ENCODE assay signal across 9 mouse cellular contexts in genomic region chr11:95001058-95001457, GRCm38 (mm10). TPM values are rescaled to one million over a fixed set of nuclear protein-coding genes. Genes with fewer than 3 reads are reported as not detected.
A peak's percentile ranks its signal among the peaks of the same experiment; 100 is the strongest.
DNase-seq lines count a peak whose midpoint lies in the region; ATAC-seq and TF ChIP-seq lines count a peak whose summit lies in the region.
"Had no signal": no experiment of that assay in that cellular context is flagged by ENCODE, and none has a peak within 500 bp of the region (broad histone marks: within the 10 kb centered on the region; RNA-seq: fewer than 3 reads in every experiment).

No protein-coding gene starts in this region.

- peak; percentile 5; the same call in 1 of the 2 replicates for TF ChIP-seq CTCF in olfactory bulb, adult 2 months (IDR thresholded peaks at IDR 0.05; ENCODE audit: insufficient read depth, low read depth, low read length)

- no peaks in the 10 kb centered on the region for H3K9me3 ChIP-seq in embryonic facial prominence, embryonic 14.5 days (ENCODE audit: control insufficient read depth, low read length)
- H3K9me3 ChIP-seq in heart, embryonic 14.5 days (ENCODE audit: control insufficient read depth, low read length) = no peaks in the 10 kb centered on the region
- no peaks in the 10 kb centered on the region for H3K9me3 ChIP-seq in lung, embryonic 16.5 days (ENCODE audit: control insufficient read depth, low read length)

- H3K9ac ChIP-seq in embryonic facial prominence, embryonic 14.5 days (ENCODE audit: low read depth, low read length) = no peak overlapping the region
- no peak overlapping the region for H3K9ac ChIP-seq in heart, embryonic 14.5 days (ENCODE audit: low read length)
- H3K9ac ChIP-seq in lung, embryonic 16.5 days (ENCODE audit: low read length) = no peak overlapping the region

- WGBS in embryonic facial prominence, embryonic 14.5 days = 4% methylated on average over 8 of the region's 8 CpGs
- WGBS in heart, embryonic 14.5 days = 3% methylated on average over 8 of the region's 8 CpGs
- WGBS in lung, embryonic 16.5 days = 1% methylated on average over 8 of the region's 8 CpGs
- 3% methylated on average over 8 of the region's 8 CpGs for WGBS in olfactory bulb, adult 2 months

- H3K27ac ChIP-seq in embryonic facial prominence, embryonic 14.5 days (replicated peaks; ENCODE audit: low read depth, low read length) = 0 out of 2 replicates have a peak overlapping the region, but pooled peaks have one; percentile 16
- H3K27ac ChIP-seq in heart, embryonic 14.5 days (replicated peaks in 1 of 2; ENCODE audit: control insufficient read depth in 1 of 2, insufficient read depth in 1 of 2, low read depth in 2 of 2, low read length in 2 of 2) = peak overlapping the region; percentile 6 to 7; a peak in 1 of 4 replicates
- H3K27ac ChIP-seq in lung, embryonic 16.5 days (ENCODE audit: low read length) = peak overlapping the region; percentile 40
- H3K27ac ChIP-seq in olfactory bulb, adult 2 months (ENCODE audit: insufficient read depth, low read depth, low read length) = 0 out of 2 replicates have a peak overlapping the region, but pooled peaks have one; percentile 1

- peaks cover 97% of the 10 kb centered on the region for H3K36me3 ChIP-seq in embryonic facial prominence, embryonic 14.5 days (ENCODE audit: control insufficient read depth, insufficient read depth, low read length)
- peaks cover 96% of the 10 kb centered on the region for H3K36me3 ChIP-seq in heart, embryonic 14.5 days (ENCODE audit: control insufficient read depth, insufficient read depth, low read length)
- peaks cover 42% of the 10 kb centered on the region for H3K36me3 ChIP-seq in lung, embryonic 16.5 days (ENCODE audit: control insufficient read depth, insufficient read depth, low read length)

- peak; percentile 86 for DNase-seq in ES-CJ7 (ENCODE audit: low read depth, low spot score)
- peak; percentile 81 to 83 for DNase-seq in adrenal gland, postnatal 36 days
- peak; percentile 85 for DNase-seq in embryonic facial prominence, embryonic 14.5 days (ENCODE audit: low spot score)
- peak; percentile 84 for DNase-seq in kidney, postnatal 10 days
- DNase-seq in ovary, adult 18-20 months (ENCODE audit: low spot score) = no peak

- H3K4me1 ChIP-seq in embryonic facial prominence, embryonic 14.5 days (ENCODE audit: control insufficient read depth, insufficient read depth, low read length) = peaks cover 2% of the 10 kb centered on the region; the same call in 1 of the 2 replicates
- peaks cover 15 to 43% of the 10 kb centered on the region in 2 experiments for H3K4me1 ChIP-seq in heart, embryonic 14.5 days (ENCODE audit: control insufficient read depth in 2 of 2, insufficient read depth in 2 of 2, low read length in 2 of 2)
- H3K4me1 ChIP-seq in lung, embryonic 16.5 days (replicated peaks; ENCODE audit: control insufficient read depth, insufficient read depth, low read length) = peaks cover 10% of the 10 kb centered on the region
- peaks cover 56% of the 10 kb centered on the region for H3K4me1 ChIP-seq in olfactory bulb, adult 2 months (ENCODE audit: control insufficient read depth, insufficient read depth, low read length)

- no peak overlapping the region for H3K4me3 ChIP-seq in embryonic facial prominence, embryonic 14.5 days (ENCODE audit: low read depth, low read length)
- no peak overlapping the region for H3K4me3 ChIP-seq in heart, embryonic 14.5 days (ENCODE audit: control insufficient read depth in 1 of 2, insufficient read depth in 1 of 2, low read depth in 1 of 2, low read length in 2 of 2)
- no peak overlapping the region for H3K4me3 ChIP-seq in lung, embryonic 16.5 days (ENCODE audit: low read length)
- no peak overlapping the region for H3K4me3 ChIP-seq in olfactory bulb, adult 2 months (ENCODE audit: insufficient read depth, low read depth, low read length)

- H3K27me3 ChIP-seq in embryonic facial prominence, embryonic 14.5 days (replicated peaks; ENCODE audit: control insufficient read depth, insufficient read depth, low read length) = no peaks in the 10 kb centered on the region
- H3K27me3 ChIP-seq in heart, embryonic 14.5 days (ENCODE audit: control insufficient read depth, insufficient read depth, low read length) = no peaks in the 10 kb centered on the region
- H3K27me3 ChIP-seq in lung, embryonic 16.5 days (ENCODE audit: control insufficient read depth, insufficient read depth, low read depth, low read length) = no peaks in the 10 kb centered on the region

- peak; percentile 50; the same call in 1 of the 2 replicates for ATAC-seq in embryonic facial prominence, embryonic 14.5 days (ENCODE audit: low read depth)
- ATAC-seq in heart, embryonic 14.5 days (ENCODE audit: insufficient number of reproducible peaks, insufficient read depth, low FRiP score, low read depth) = peak; percentile 19; the same call in 1 of the 2 replicates
- peak; percentile 59 for ATAC-seq in lung, embryonic 16.5 days (ENCODE audit: low read depth)

- no peak overlapping the region for H3K4me2 ChIP-seq in embryonic facial prominence, embryonic 14.5 days (ENCODE audit: low read depth, low read length)
- peak overlapping the region; percentile 16; the same call in 1 of the 2 replicates for H3K4me2 ChIP-seq in heart, embryonic 14.5 days (ENCODE audit: low read length)
- peak overlapping the region; percentile 11; the same call in 1 of the 2 replicates for H3K4me2 ChIP-seq in lung, embryonic 16.5 days (ENCODE audit: low read depth, low read length)

- TF ChIP-seq POLR2A in olfactory bulb, adult 2 months (IDR thresholded peaks at IDR 0.05; ENCODE audit: insufficient read depth, low read depth, low read length) = no peak

RNA-seq across cellular contexts. Expression of gene Samd14, which starts 8.6 kb away (rescaled TPM):
- total RNA-seq in adrenal gland, postnatal 36 days (2021) = 1 to 10 TPM; 3.2 to 3.4 TPM
- 21.9 and 29.0 TPM in 2 replicates for polyA plus RNA-seq in embryonic facial prominence, embryonic 14.5 days (2014; fragmentation: Nextera tagmentation; extraction: Ambion mirVana)
- polyA plus RNA-seq in heart, embryonic 14.5 days (2014; fragmentation: Nextera tagmentation; extraction: Ambion mirVana) = 8.5 and 10.1 TPM in 2 replicates
- polyA plus RNA-seq in lung, embryonic 16.5 days (2015; fragmentation: Nextera tagmentation; extraction: Ambion mirVana) = 13.4 and 14.0 TPM in 2 replicates
- polyA plus RNA-seq in olfactory bulb, adult 2 months (2012; ENCODE audit: insufficient read depth, insufficient read length, low replicate concordance, missing spikeins) = not detected in 2 replicates

RNA-seq across cellular contexts. Expression of gene Ppp1r9b, which starts 10.2 kb away (rescaled TPM):
- 100 to 1,000 TPM; 119 to 120 TPM for total RNA-seq in adrenal gland, postnatal 36 days (2021)
- 16.0 and 16.1 TPM in 2 replicates for polyA plus RNA-seq in embryonic facial prominence, embryonic 14.5 days (2014; fragmentation: Nextera tagmentation; extraction: Ambion mirVana)
- 8.1 and 8.6 TPM in 2 replicates for polyA plus RNA-seq in heart, embryonic 14.5 days (2014; fragmentation: Nextera tagmentation; extraction: Ambion mirVana)
- polyA plus RNA-seq in lung, embryonic 16.5 days (2015; fragmentation: Nextera tagmentation; extraction: Ambion mirVana) = 8.2 and 8.3 TPM in 2 replicates
- 129 TPM in 1 of 2 replicates, not detected in the other for polyA plus RNA-seq in olfactory bulb, adult 2 months (2012; ENCODE audit: insufficient read depth, insufficient read length, low replicate concordance, missing spikeins)

RNA-seq across cellular contexts. Expression of gene Sgca, which starts 24.9 kb away (rescaled TPM):
- not detected for total RNA-seq in adrenal gland, postnatal 36 days (2021)
- 18.6 and 19.5 TPM in 2 replicates for polyA plus RNA-seq in embryonic facial prominence, embryonic 14.5 days (2014; fragmentation: Nextera tagmentation; extraction: Ambion mirVana)
- polyA plus RNA-seq in heart, embryonic 14.5 days (2014; fragmentation: Nextera tagmentation; extraction: Ambion mirVana) = 34.6 and 36.7 TPM in 2 replicates
- polyA plus RNA-seq in lung, embryonic 16.5 days (2015; fragmentation: Nextera tagmentation; extraction: Ambion mirVana) = 1.3 and 1.4 TPM in 2 replicates
- polyA plus RNA-seq in olfactory bulb, adult 2 months (2012; ENCODE audit: insufficient read depth, insufficient read length, low replicate concordance, missing spikeins) = not detected in 2 replicates

RNA-seq across cellular contexts. Expression of gene Hils1, which starts 33.7 kb away (rescaled TPM):
- not detected for total RNA-seq in adrenal gland, postnatal 36 days (2021)
- polyA plus RNA-seq in embryonic facial prominence, embryonic 14.5 days (2014; fragmentation: Nextera tagmentation; extraction: Ambion mirVana) = 0.25 and 0.61 TPM in 2 replicates
- 0.24 TPM in 2 replicates for polyA plus RNA-seq in heart, embryonic 14.5 days (2014; fragmentation: Nextera tagmentation; extraction: Ambion mirVana)
- polyA plus RNA-seq in lung, embryonic 16.5 days (2015; fragmentation: Nextera tagmentation; extraction: Ambion mirVana) = not detected in 2 replicates
- polyA plus RNA-seq in olfactory bulb, adult 2 months (2012; ENCODE audit: insufficient read depth, insufficient read length, low replicate concordance, missing spikeins) = not detected in 2 replicates
- total RNA-seq: layer of hippocampus, postnatal 25 days had no signal

RNA-seq across cellular contexts. Expression of gene Pdk2, which starts 40.1 kb away (rescaled TPM):
- total RNA-seq in adrenal gland, postnatal 36 days (2021) = 100 to 1,000 TPM in 1 of 2 experiments, 10 to 100 TPM in 1; 70.0 to 103 TPM
- 37.8 and 41.6 TPM in 2 replicates for polyA plus RNA-seq in embryonic facial prominence, embryonic 14.5 days (2014; fragmentation: Nextera tagmentation; extraction: Ambion mirVana)
- polyA plus RNA-seq in heart, embryonic 14.5 days (2014; fragmentation: Nextera tagmentation; extraction: Ambion mirVana) = 112 and 113 TPM in 2 replicates
- 37.3 and 43.3 TPM in 2 replicates for polyA plus RNA-seq in lung, embryonic 16.5 days (2015; fragmentation: Nextera tagmentation; extraction: Ambion mirVana)
- not detected in 2 replicates for polyA plus RNA-seq in olfactory bulb, adult 2 months (2012; ENCODE audit: insufficient read depth, insufficient read length, low replicate concordance, missing spikeins)
